Mouse (Mus musculus): Measurements from ENCODE around the gene Med31. TPM values are rescaled to one million over a fixed set of nuclear protein-coding genes. Genes with fewer than 3 reads are reported as not detected.
"Not testable (repeated sequence)": the region's sequence is repeated elsewhere in the genome, so short reads cannot be mapped to it uniquely, and the experiment has no call there.

Gene Med31
- polyA plus RNA-seq, 1 experiment from 2014 or later: 61.7 TPM

DNA sequence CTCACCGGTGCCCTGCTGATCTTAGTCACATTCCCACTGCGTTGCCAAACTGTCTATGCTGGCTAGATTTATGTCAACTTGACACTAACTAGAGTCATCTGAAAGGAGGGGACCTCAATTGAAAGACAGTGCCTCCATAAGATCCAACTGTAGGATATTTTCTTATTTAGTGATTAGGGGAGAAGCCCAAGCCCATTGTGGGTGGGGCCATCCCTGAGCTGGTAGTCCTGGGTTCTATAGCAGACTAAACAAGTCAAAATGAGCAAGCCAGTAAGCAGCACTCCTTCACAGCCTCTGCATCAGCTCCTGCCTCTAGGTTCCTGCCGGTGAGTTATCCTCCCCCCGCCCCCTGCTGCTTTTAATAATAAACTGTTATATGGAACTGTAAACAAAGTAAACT is 34.3 kb downstream of the Med31 start:
- H3K36me3 ChIP-seq (ENCODE audit: control insufficient read depth, insufficient read depth, low read length): no peaks in the 10 kb centered on the region
- no peak overlapping the region for H3K27ac ChIP-seq (ENCODE audit: low read depth, low read length)
- 87% methylated on average over 4 of the region's 4 CpGs for WGBS

DNA sequence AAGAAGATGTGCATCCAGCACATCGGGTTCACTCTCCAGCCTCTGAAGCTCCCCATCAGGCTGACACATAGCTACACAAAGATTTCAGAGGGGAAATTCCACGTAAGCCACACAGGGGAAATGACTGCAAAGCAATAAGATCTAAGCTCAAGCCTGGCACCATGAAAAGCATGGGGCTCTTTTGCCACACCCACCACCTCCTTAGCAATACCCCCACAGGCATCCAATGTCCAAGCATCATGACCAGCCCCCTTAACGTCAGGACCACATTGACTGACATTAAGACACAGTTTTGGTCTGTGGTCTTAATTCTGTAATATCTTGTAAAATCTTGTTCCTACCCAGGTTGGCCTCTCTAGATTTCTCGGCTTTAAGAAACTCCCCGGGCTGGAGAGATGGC is 34.8 kb downstream of the Med31 start:
- no peaks in the 10 kb centered on the region for H3K4me1 ChIP-seq (replicated peaks; ENCODE audit: control insufficient read depth, insufficient read depth, low read length)
- H3K9me3 ChIP-seq (ENCODE audit: control insufficient read depth, low read length): no peaks in the 10 kb centered on the region
- H3K4me2 ChIP-seq (replicated peaks; ENCODE audit: low read depth, low read length): no peak overlapping the region
- DNase-seq (ENCODE audit: low spot score) (no peak), ATAC-seq (ENCODE audit: low FRiP score) (no peak)
- WGBS: 84% methylated on average over 5 of the region's 5 CpGs
- no peak overlapping the region for H3K4me3 ChIP-seq (ENCODE audit: low read depth, low read length)
- no peaks in the 10 kb centered on the region for H3K27me3 ChIP-seq (ENCODE audit: control insufficient read depth, insufficient read depth, low read length)
- H3K27ac ChIP-seq (ENCODE audit: low read depth, low read length): no peak overlapping the region
- 0 out of 2 replicates have a peak, but pooled peaks cover 4% of the 10 kb centered on the region for H3K36me3 ChIP-seq (ENCODE audit: control insufficient read depth, insufficient read depth, low read length)
- no peak overlapping the region for H3K9ac ChIP-seq (ENCODE audit: low read depth, low read length)

More for the DNA sequence above, 34.3 kb downstream of the Med31 start:
- Histone ChIP-seq H3K27me3 (ENCODE audit: control insufficient read depth, insufficient read depth, low read length) (no peaks in the 10 kb centered on the region), H3K4me3 (ENCODE audit: low read depth, low read length) (no peak overlapping the region), H3K4me2 (replicated peaks; ENCODE audit: low read depth, low read length) (no peak overlapping the region), H3K4me1 (replicated peaks; ENCODE audit: control insufficient read depth, insufficient read depth, low read length) (no peaks in the 10 kb centered on the region), H3K9me3 (ENCODE audit: control insufficient read depth, low read length) (no peaks in the 10 kb centered on the region), H3K9ac (ENCODE audit: low read depth, low read length) (no peak overlapping the region)
- ATAC-seq (ENCODE audit: low FRiP score) (no peak), DNase-seq (ENCODE audit: low spot score) (no peak)

DNA sequence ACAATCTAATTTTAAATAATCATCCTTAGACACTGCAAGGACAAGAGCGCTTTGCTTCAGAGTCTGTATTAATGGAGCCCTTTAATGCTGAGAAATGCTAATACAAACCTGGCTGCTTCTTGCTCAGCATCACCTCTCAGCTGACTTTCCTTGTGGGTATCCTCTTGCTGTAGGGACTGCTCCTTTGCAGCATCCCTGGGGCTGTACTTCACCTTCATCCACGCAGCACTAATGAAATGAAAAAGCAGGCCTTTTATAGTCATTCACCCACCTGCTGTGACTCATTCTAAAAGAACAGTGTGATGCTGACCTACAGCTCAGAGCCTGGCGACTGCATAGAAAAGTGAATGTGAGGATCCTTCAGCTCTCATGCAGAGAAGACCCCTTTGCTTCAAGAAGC is 38.8 kb downstream of the Med31 start:
- Histone ChIP-seq H3K4me1 (replicated peaks; ENCODE audit: control insufficient read depth, insufficient read depth, low read length) (no peaks in the 10 kb centered on the region), H3K9ac (ENCODE audit: low read depth, low read length) (no peak overlapping the region), H3K36me3 (ENCODE audit: control insufficient read depth, insufficient read depth, low read length) (0 out of 2 replicates have a peak, but pooled peaks cover 4% of the 10 kb centered on the region), H3K4me2 (replicated peaks; ENCODE audit: low read depth, low read length) (no peak overlapping the region), H3K27ac (ENCODE audit: low read depth, low read length) (no peak overlapping the region), H3K4me3 (ENCODE audit: low read depth, low read length) (no peak overlapping the region), H3K9me3 (ENCODE audit: control insufficient read depth, low read length) (no peaks in the 10 kb centered on the region), H3K27me3 (ENCODE audit: control insufficient read depth, insufficient read depth, low read length) (no peaks in the 10 kb centered on the region)
- ATAC-seq (ENCODE audit: low FRiP score) (no peak), DNase-seq (ENCODE audit: low spot score) (peak; percentile 30)
- 32% methylated on average over 3 of the region's 3 CpGs for WGBS

DNA sequence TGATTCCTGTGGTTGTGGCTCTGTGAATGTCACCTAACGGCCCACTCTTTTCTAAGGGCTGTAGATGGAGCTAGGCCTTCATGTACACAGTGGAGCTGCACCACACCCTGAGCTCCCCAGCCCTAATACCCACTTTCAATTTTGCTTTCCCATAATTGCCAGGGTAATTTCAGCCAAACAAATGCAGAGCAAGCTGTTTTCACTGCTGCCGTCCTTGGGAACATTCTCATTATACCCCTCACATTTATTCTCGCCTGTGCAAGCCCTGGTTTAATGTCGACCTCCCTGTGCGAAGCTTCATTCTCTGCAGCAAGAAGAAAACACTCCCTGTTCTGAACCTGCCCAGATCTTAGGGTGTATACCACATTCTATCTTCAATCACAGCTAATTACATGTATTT is 39.4 kb downstream of the Med31 start:
- 83% methylated on average over 5 of the region's 5 CpGs for WGBS
- H3K27me3 ChIP-seq (ENCODE audit: control insufficient read depth, insufficient read depth, low read length): no peaks in the 10 kb centered on the region
- H3K36me3 ChIP-seq (ENCODE audit: control insufficient read depth, insufficient read depth, low read length): 0 out of 2 replicates have a peak, but pooled peaks cover 4% of the 10 kb centered on the region

DNA sequence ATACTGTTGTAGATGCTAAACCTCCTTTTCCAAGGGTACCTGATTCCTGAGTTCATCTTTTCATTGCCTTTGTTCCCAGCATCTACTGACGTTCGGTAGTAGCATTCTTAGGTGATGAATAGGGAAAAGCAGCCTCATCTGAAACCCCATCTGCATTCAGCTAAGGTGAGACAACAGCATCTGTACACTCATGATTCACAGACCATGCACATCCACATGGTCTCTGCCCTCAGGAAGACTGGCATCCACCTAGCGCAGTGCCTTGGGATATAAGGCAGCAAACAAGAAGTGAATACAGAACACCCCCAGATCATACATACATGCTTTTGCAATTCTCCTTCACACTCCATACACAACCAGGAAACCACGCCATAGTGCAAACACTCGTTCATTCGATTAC is 40.7 kb downstream of the Med31 start:
- H3K4me2 ChIP-seq (replicated peaks; ENCODE audit: low read depth, low read length): no peak overlapping the region
- no peak overlapping the region for H3K4me3 ChIP-seq (ENCODE audit: low read depth, low read length)
- H3K4me1 ChIP-seq (replicated peaks; ENCODE audit: control insufficient read depth, insufficient read depth, low read length): no peaks in the 10 kb centered on the region
- H3K9me3 ChIP-seq (ENCODE audit: control insufficient read depth, low read length): no peaks in the 10 kb centered on the region
- no peak overlapping the region for H3K9ac ChIP-seq (ENCODE audit: low read depth, low read length)
- no peak overlapping the region for H3K27ac ChIP-seq (ENCODE audit: low read depth, low read length)
- WGBS: 94% methylated on average over 6 of the region's 6 CpGs
- no peak for DNase-seq (ENCODE audit: low spot score)
- no peaks in the 10 kb centered on the region for H3K27me3 ChIP-seq (ENCODE audit: control insufficient read depth, insufficient read depth, low read length)
- no peak for ATAC-seq (ENCODE audit: low FRiP score)
- H3K36me3 ChIP-seq (ENCODE audit: control insufficient read depth, insufficient read depth, low read length): 0 out of 2 replicates have a peak, but pooled peaks cover 4% of the 10 kb centered on the region

More for the DNA sequence above, 39.4 kb downstream of the Med31 start:
- no peak for DNase-seq (ENCODE audit: low spot score)
- ATAC-seq (ENCODE audit: low FRiP score): no peak
- H3K4me3 ChIP-seq (ENCODE audit: low read depth, low read length): no peak overlapping the region
- H3K9ac ChIP-seq (ENCODE audit: low read depth, low read length): no peak overlapping the region
- no peak overlapping the region for H3K4me2 ChIP-seq (replicated peaks; ENCODE audit: low read depth, low read length)
- H3K9me3 ChIP-seq (ENCODE audit: control insufficient read depth, low read length): no peaks in the 10 kb centered on the region
- H3K4me1 ChIP-seq (replicated peaks; ENCODE audit: control insufficient read depth, insufficient read depth, low read length): no peaks in the 10 kb centered on the region
- H3K27ac ChIP-seq (ENCODE audit: low read depth, low read length): no peak overlapping the region

DNA sequence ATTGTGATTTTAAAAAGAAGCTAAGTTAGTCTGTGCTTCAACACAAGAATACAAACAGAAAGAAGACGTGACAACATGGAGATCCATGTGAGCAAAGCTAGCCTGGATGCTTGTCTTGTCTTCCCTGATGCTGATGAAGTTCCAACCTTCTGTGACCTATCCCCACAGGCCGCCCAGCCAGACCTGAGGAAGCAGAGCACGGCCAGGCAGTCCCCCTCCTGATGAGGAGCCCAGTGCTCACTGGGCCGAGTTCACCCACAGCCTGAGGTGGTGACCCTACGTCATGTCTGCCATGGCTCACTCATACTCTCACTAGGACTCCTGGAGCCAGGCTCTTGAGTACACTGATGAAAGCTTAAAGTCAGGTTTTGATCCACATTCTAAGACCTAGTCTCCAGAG is 41.9 kb downstream of the Med31 start:
- no peak for ATAC-seq (ENCODE audit: low FRiP score)

DNA sequence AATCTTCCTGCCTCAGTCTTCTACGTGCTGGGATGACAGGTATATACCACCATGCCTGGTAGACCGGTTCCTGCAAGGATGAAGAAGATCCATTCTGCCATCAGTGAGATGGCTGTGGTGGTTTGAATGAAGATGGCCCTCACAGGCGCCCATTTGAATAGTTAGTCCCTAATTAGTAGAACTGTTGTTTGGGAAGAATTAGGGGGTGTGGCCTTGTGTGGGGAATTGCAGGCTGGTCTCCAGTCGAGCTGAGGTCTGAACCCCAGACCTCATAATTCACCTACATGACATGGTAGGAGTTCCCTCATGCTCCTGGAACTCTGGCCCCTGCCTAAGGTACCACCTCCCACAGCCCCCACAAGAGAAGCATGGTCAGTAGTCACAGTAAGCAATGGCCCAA is 43.5 kb downstream of the Med31 start:
- H3K9me3 ChIP-seq (ENCODE audit: control insufficient read depth, low read length); H3K9ac ChIP-seq (ENCODE audit: low read depth, low read length); ATAC-seq (ENCODE audit: low FRiP score); H3K4me2 ChIP-seq (replicated peaks; ENCODE audit: low read depth, low read length); H3K27ac ChIP-seq (ENCODE audit: low read depth, low read length); H3K4me1 ChIP-seq (replicated peaks; ENCODE audit: control insufficient read depth, insufficient read depth, low read length); H3K4me3 ChIP-seq (ENCODE audit: low read depth, low read length); DNase-seq (ENCODE audit: low spot score); H3K27me3 ChIP-seq (ENCODE audit: control insufficient read depth, insufficient read depth, low read length); H3K36me3 ChIP-seq (ENCODE audit: control insufficient read depth, insufficient read depth, low read length): not testable (repeated sequence)
- 77% methylated on average over 4 of the region's 4 CpGs for WGBS

More for the DNA sequence above, 41.9 kb downstream of the Med31 start:
- H3K9me3 ChIP-seq (ENCODE audit: control insufficient read depth, low read length): no peaks in the 10 kb centered on the region
- no peak overlapping the region for H3K9ac ChIP-seq (ENCODE audit: low read depth, low read length)
- no peaks in the 10 kb centered on the region for H3K27me3 ChIP-seq (ENCODE audit: control insufficient read depth, insufficient read depth, low read length)
- H3K36me3 ChIP-seq (ENCODE audit: control insufficient read depth, insufficient read depth, low read length): 0 out of 2 replicates have a peak, but pooled peaks cover 4% of the 10 kb centered on the region
- H3K27ac ChIP-seq (ENCODE audit: low read depth, low read length): no peak overlapping the region
- H3K4me1 ChIP-seq (replicated peaks; ENCODE audit: control insufficient read depth, insufficient read depth, low read length): no peaks in the 10 kb centered on the region
- H3K4me2 ChIP-seq (replicated peaks; ENCODE audit: low read depth, low read length): no peak overlapping the region
- H3K4me3 ChIP-seq (ENCODE audit: low read depth, low read length): no peak overlapping the region
- WGBS: 78% methylated on average over 5 of the region's 5 CpGs
- DNase-seq (ENCODE audit: low spot score): no peak

DNA sequence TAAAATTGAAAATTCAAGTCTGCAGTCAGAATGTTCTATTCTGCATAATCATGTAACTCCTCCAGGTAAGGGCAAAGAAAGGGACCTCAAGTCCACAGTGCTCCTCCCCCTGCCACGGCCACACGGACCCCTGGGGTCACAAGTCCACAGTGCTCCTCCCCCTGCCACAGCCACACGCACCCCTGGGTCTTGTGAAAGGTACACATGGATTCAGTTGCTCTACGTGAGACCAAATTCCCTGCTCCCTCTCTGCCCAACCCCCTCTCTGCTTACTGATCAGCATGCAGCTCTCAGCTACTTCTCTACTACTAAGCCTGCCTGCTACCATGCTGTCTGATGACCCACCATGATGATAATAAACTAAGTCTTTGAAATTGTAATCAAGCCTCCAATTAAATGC is 45.5 kb downstream of the Med31 start:
- ATAC-seq (ENCODE audit: low FRiP score) (no peak), DNase-seq (ENCODE audit: low spot score) (no peak)
- Histone ChIP-seq H3K4me2 (replicated peaks; ENCODE audit: low read depth, low read length) (no peak overlapping the region), H3K9ac (ENCODE audit: low read depth, low read length) (no peak overlapping the region), H3K4me3 (ENCODE audit: low read depth, low read length) (no peak overlapping the region), H3K36me3 (ENCODE audit: control insufficient read depth, insufficient read depth, low read length) (peaks cover 2% of the 10 kb centered on the region; the same call in 1 of the 2 replicates), H3K27ac (ENCODE audit: low read depth, low read length) (no peak overlapping the region), H3K9me3 (ENCODE audit: control insufficient read depth, low read length) (no peaks in the 10 kb centered on the region), H3K27me3 (ENCODE audit: control insufficient read depth, insufficient read depth, low read length) (no peaks in the 10 kb centered on the region), H3K4me1 (replicated peaks; ENCODE audit: control insufficient read depth, insufficient read depth, low read length) (no peaks in the 10 kb centered on the region)
- 92% methylated on average over 4 of the region's 4 CpGs for WGBS

DNA sequence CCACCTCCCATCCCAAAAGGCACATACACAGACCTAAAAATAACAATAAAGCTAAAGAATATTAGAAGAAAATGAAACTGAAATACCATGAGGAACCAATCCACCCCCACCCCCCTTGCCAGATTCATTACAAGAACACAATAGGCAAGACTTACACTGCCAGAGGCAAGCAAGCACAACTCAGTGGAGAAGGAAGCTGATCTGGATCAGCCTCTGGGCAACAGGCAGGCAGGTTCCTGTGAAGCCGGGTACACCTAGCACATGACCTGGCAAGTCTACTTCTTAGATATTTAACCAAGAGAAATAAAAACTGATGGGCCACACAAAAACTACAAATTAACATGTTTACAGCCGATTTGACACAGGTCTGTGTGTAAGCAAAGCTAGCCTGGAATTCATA is 52.2 kb downstream of the Med31 start:
- no peaks in the 10 kb centered on the region for H3K4me1 ChIP-seq (replicated peaks; ENCODE audit: control insufficient read depth, insufficient read depth, low read length)
- 96% methylated on average over 2 of the region's 2 CpGs for WGBS

More for the DNA sequence above, 52.2 kb downstream of the Med31 start:
- no peaks in the 10 kb centered on the region for H3K9me3 ChIP-seq (ENCODE audit: control insufficient read depth, low read length)
- no peak for ATAC-seq (ENCODE audit: low FRiP score)
- H3K27ac ChIP-seq (ENCODE audit: low read depth, low read length): no peak overlapping the region
- H3K4me2 ChIP-seq (replicated peaks; ENCODE audit: low read depth, low read length): no peak overlapping the region
- DNase-seq (ENCODE audit: low spot score): no peak
- peaks cover 8% of the 10 kb centered on the region for H3K36me3 ChIP-seq (ENCODE audit: control insufficient read depth, insufficient read depth, low read length)
- no peak overlapping the region for H3K9ac ChIP-seq (ENCODE audit: low read depth, low read length)
- no peak overlapping the region for H3K4me3 ChIP-seq (ENCODE audit: low read depth, low read length)
- no peaks in the 10 kb centered on the region for H3K27me3 ChIP-seq (ENCODE audit: control insufficient read depth, insufficient read depth, low read length)

Data from hindbrain, embryonic 11.5 days (tissue).